Mouse (Mus musculus) lung, embryonic 15.5 days (tissue): ENCODE results near the gene Sec61a1. TPM values are rescaled to one million over a fixed set of nuclear protein-coding genes. Genes with fewer than 3 reads are reported as not detected.

ENCODE experiments used
- ATAC-seq: fragments of 200-750 bp; cut with Nextera tagmentation; 2 replicates; pipeline ENCODE4 v1.8.0; 2017; ENCODE audit warnings: moderate number of reproducible peaks, borderline replicate concordance; ENCODE audit not compliant: low FRiP score, low TSS enrichment; ENCODE audit errors: extremely low read depth
- H3K27ac ChIP-seq: fragments of 300-500 bp; sonication (generic); 2 replicates; pipeline ENCODE4 v1.5.1; 2015; ENCODE audit warnings: moderate library complexity, mild to moderate bottlenecking, inconsistent platforms
- H3K27me3 ChIP-seq: fragments of 300-500 bp; sonication (generic); 2 replicates; pipeline ENCODE4 v1.6.1; 2015; ENCODE audit warnings: inconsistent platforms
- H3K36me3 ChIP-seq: fragments of 300-500 bp; sonication (generic); 2 replicates; pipeline ENCODE4 v1.6.1; 2015; ENCODE audit warnings: inconsistent platforms
- H3K4me1 ChIP-seq: fragments of 300-500 bp; sonication (generic); 2 replicates; pipeline ENCODE4 v1.6.1; 2015; ENCODE audit warnings: inconsistent platforms
- H3K4me2 ChIP-seq: fragments of 300-500 bp; sonication (generic); 2 replicates; pipeline ENCODE4 v1.6.1; 2015; ENCODE audit warnings: inconsistent platforms, mild to moderate bottlenecking, moderate library complexity
- H3K4me3 ChIP-seq: fragments of 300-500 bp; sonication (generic); 2 replicates; pipeline ENCODE4 v1.5.1; 2015; ENCODE audit warnings: mild to moderate bottlenecking, inconsistent platforms
- H3K9ac ChIP-seq: fragments of 300-500 bp; sonication (generic); 2 replicates; pipeline ENCODE4 v1.6.1; 2015; ENCODE audit warnings: inconsistent platforms
- H3K9me3 ChIP-seq: fragments of 300-500 bp; sonication (generic); 2 replicates; pipeline ENCODE4 v1.6.1; 2016; ENCODE audit warnings: inconsistent platforms
- WGBS: fragments of 180-500 bp; shearing (Covaris S2); methylation state at CpG from one replicate; pipeline ENCODE4 v1.1.7; 2015; 5-methylcytosine and 5-hydroxymethylcytosine counted together
- polyA plus RNA-seq: library from polyadenylated mRNA; unstranded; fragments of >200 nt; fragmentation: Nextera tagmentation; extraction: Ambion mirVana; gene quantifications from 2 replicates; pipeline ENCODE4 v1.2.1, GENCODE M21; 2015

Gene Sec61a1
- polyA plus RNA-seq, 1 experiment from 2014 or later = 241 TPM

GRCm38 (mm10) chr6:88544644-88545396 lies 26.1 kb upstream of the Sec61a1 start:
- Histone ChIP-seq H3K9ac (no peak overlapping the region), H3K4me3 (no peak overlapping the region), H3K9me3 (no peaks in the 10 kb centered on the region), H3K27ac (no peak overlapping the region), H3K4me1 (no peaks in the 10 kb centered on the region), H3K36me3 (no peaks in the 10 kb centered on the region), H3K27me3 (peaks cover 59% of the 10 kb centered on the region), H3K4me2 (no peak overlapping the region)
- 37% methylated on average over 11 of the region's 11 CpGs for WGBS
- no peak for ATAC-seq

GRCm38 (mm10) chr6:88544241-88544640 lies 25.5 kb upstream of the Sec61a1 start:
- Histone ChIP-seq H3K4me1 (no peaks in the 10 kb centered on the region), H3K36me3 (no peaks in the 10 kb centered on the region), H3K9me3 (no peaks in the 10 kb centered on the region), H3K4me3 (no peak overlapping the region), H3K9ac (no peak overlapping the region), H3K27me3 (peaks cover 59% of the 10 kb centered on the region), H3K4me2 (no peak overlapping the region), H3K27ac (no peak overlapping the region)
- no peak for ATAC-seq
- 64% methylated on average over 3 of the region's 3 CpGs for WGBS

GRCm38 (mm10) chr6:88540093-88540755 lies 21.5 kb upstream of the Sec61a1 start:
- ATAC-seq = no peak
- Histone ChIP-seq H3K27me3 (peaks cover 27% of the 10 kb centered on the region), H3K36me3 (no peaks in the 10 kb centered on the region), H3K4me1 (no peaks in the 10 kb centered on the region), H3K27ac (no peak overlapping the region), H3K9ac (no peak overlapping the region), H3K4me3 (no peak overlapping the region), H3K4me2 (no peak overlapping the region), H3K9me3 (no peaks in the 10 kb centered on the region)
- WGBS = 51% methylated on average over 2 of the region's 2 CpGs

- Histone ChIP-seq H3K27ac (no peak overlapping the region), H3K9ac (no peak overlapping the region), H3K4me1 (no peaks in the 10 kb centered on the region), H3K36me3 (no peaks in the 10 kb centered on the region), H3K9me3 (no peaks in the 10 kb centered on the region), H3K4me2 (no peak overlapping the region), H3K4me3 (no peak overlapping the region), H3K27me3 (no peaks in the 10 kb centered on the region; the same call in 1 of the 2 replicates)
- ATAC-seq = no peak
Observed at GRCm38 (mm10) chr6:88530306-88530705, 11.6 kb upstream of the Sec61a1 start.

DNA sequence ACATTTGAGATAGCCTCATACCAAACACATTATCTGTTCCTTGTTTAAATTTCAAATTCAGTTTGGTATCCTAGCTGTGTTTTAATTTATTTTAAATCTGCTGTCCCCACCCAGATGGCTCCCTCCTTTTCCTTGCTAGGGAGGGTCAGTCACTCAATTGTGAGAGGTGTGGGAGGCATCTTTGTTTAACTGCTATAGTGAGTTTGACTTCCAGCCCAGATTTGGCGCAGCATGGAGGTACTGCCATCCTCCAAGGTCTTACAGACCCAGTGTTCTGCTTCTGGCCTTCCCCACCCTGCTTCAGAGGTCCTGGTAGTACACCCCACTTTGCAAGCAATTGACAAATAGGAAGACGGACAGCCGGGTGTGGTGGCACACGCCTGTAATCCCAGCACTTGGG lies 5.4 kb upstream of the Sec61a1 start:
- H3K9me3 ChIP-seq = no peaks in the 10 kb centered on the region
- H3K27me3 ChIP-seq = no peaks in the 10 kb centered on the region; the same call in 1 of the 2 replicates
- H3K4me2 ChIP-seq = no peak overlapping the region
- H3K4me3 ChIP-seq = no peak overlapping the region
- WGBS = 79% methylated on average over 4 of the region's 4 CpGs
- H3K9ac ChIP-seq = no peak overlapping the region
- no peak for ATAC-seq
- H3K36me3 ChIP-seq = no peaks in the 10 kb centered on the region
- peaks cover 9% of the 10 kb centered on the region for H3K4me1 ChIP-seq
- no peak overlapping the region for H3K27ac ChIP-seq

DNA sequence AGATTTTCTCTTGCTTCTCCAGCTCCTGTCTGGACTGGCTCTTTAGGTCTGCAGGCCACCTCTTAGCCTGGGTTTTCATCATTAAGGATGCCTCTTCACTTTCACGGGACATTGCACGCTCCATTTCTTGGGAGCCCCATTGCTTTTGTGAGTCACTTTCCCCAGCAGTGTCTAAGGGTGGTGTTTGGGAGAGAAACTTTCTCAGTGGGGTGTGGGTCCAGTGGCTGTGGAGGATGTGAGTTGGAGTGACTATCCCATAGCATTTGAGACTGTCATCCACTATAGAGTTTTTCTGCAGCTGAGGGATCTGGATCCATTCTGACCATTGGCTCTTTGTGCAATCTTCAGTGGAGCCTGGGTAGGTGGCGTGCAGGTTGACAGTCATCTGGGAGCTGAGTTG lies 4.7 kb upstream of the Sec61a1 start:
- H3K9ac ChIP-seq = no peak overlapping the region
- no peak overlapping the region for H3K4me3 ChIP-seq
- H3K9me3 ChIP-seq = no peaks in the 10 kb centered on the region
- H3K4me1 ChIP-seq = peaks cover 9% of the 10 kb centered on the region
- H3K27ac ChIP-seq = no peak overlapping the region
- H3K4me2 ChIP-seq = no peak overlapping the region
- WGBS = 92% methylated on average over 3 of the region's 3 CpGs
- no peaks in the 10 kb centered on the region for H3K36me3 ChIP-seq
- ATAC-seq = no peak
- H3K27me3 ChIP-seq = no peaks in the 10 kb centered on the region; the same call in 1 of the 2 replicates

DNA sequence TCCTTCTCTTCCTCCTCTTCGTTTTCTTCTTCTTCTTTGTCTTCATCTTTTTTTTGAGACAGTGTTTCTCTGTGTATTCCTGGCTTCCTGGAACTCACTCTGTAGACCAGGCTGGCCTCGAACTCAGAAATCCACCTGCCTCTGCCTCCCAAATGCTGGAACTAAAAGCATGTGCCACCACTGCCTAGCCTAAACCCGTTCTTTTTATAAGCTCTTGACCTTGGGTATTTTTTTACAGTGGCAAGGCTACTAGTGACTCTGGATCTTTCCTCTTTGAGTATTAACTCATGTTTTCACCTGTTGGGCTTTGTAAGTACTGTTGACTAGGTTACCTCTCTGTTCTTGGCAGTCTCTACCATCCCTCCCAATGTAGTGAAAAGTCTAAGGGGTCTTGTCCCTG lies 4.3 kb upstream of the Sec61a1 start:
- Histone ChIP-seq H3K4me3 (no peak overlapping the region), H3K36me3 (no peaks in the 10 kb centered on the region), H3K27ac (no peak overlapping the region), H3K4me2 (no peak overlapping the region), H3K27me3 (no peaks in the 10 kb centered on the region), H3K9ac (no peak overlapping the region), H3K4me1 (peaks cover 9% of the 10 kb centered on the region), H3K9me3 (no peaks in the 10 kb centered on the region)
- ATAC-seq = no peak
- 54% methylated on average over 3 of the region's 3 CpGs for WGBS

GRCm38 (mm10) chr6:88522606-88523005 lies 3.9 kb upstream of the Sec61a1 start:
- no peaks in the 10 kb centered on the region for H3K36me3 ChIP-seq
- no peaks in the 10 kb centered on the region for H3K27me3 ChIP-seq
- no peak overlapping the region for H3K27ac ChIP-seq
- no peaks in the 10 kb centered on the region for H3K9me3 ChIP-seq
- no peak overlapping the region for H3K9ac ChIP-seq
- H3K4me2 ChIP-seq = no peak overlapping the region
- ATAC-seq = no peak
- H3K4me3 ChIP-seq = no peak overlapping the region
- H3K4me1 ChIP-seq = peaks cover 13% of the 10 kb centered on the region
- 55% methylated on average over 3 of the region's 3 CpGs for WGBS

DNA sequence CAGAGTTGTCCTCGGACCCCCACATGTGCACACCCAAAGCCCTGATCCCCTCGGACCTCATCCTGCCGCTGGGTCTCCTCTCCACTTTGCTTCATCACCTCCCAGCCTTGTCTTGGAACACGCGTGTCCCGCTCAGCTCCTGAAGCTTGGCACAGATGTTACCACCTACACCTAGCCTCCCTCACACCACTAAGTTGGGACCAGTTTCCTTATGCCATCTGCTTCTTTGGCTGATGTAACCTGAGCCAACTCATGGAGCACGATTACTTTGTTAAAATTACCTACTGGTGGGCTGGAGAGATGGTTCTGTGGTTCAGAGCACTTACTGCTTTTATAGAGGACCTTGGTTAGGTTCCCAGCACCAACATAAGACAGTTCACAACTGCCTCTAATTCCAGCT lies 3.1 kb upstream of the Sec61a1 start:
- Histone ChIP-seq H3K27me3 (no peaks in the 10 kb centered on the region), H3K9ac (no peak overlapping the region), H3K27ac (no peak overlapping the region), H3K9me3 (no peaks in the 10 kb centered on the region), H3K36me3 (no peaks in the 10 kb centered on the region), H3K4me1 (peaks cover 21% of the 10 kb centered on the region), H3K4me3 (no peak overlapping the region), H3K4me2 (no peak overlapping the region)
- 80% methylated on average over 7 of the region's 7 CpGs for WGBS
- ATAC-seq = no peak

GRCm38 (mm10) chr6:88517701-88518403 lies 853 bp downstream of the Sec61a1 start:
- H3K27ac ChIP-seq = no peak overlapping the region
- H3K4me2 ChIP-seq = peak overlapping the region; percentile 77
- peak overlapping the region; percentile 87 for H3K9ac ChIP-seq
- peak overlapping the region; percentile 76 for H3K4me3 ChIP-seq
- peaks cover 33% of the 10 kb centered on the region for H3K36me3 ChIP-seq
- no peaks in the 10 kb centered on the region for H3K9me3 ChIP-seq
- peaks cover 30% of the 10 kb centered on the region for H3K4me1 ChIP-seq
- no peaks in the 10 kb centered on the region for H3K27me3 ChIP-seq
- no peak for ATAC-seq
- 5% methylated on average over 18 of the region's 18 CpGs for WGBS

DNA sequence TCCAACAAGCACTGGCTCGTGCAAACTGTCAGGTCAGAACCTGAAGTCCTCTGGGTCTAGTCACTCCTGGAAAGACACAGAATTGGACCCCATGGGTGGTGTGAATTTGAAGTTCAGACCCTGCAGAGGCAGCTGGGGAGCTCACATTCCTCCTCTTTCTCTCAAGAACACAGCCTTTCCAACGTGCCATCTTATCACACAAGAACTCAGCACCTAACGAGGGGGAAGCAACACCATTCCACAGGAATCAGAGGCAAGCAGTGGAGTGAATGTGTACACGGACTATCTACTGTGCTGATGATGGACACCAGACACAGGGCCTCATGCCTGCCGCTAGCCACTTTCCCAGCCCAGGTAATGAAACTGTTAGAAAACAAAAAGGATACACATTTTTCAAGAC lies 2.0 kb downstream of the Sec61a1 start:
- peak overlapping the region; percentile 76 for H3K4me3 ChIP-seq
- ATAC-seq = no peak
- H3K36me3 ChIP-seq = peaks cover 45% of the 10 kb centered on the region
- peak overlapping the region; percentile 77 for H3K4me2 ChIP-seq
- H3K9me3 ChIP-seq = no peaks in the 10 kb centered on the region
- 54% methylated on average over 5 of the region's 5 CpGs for WGBS
- H3K9ac ChIP-seq = peak overlapping the region; percentile 87; the same call in 1 of the 2 replicates
- peaks cover 30% of the 10 kb centered on the region for H3K4me1 ChIP-seq
- H3K27me3 ChIP-seq = no peaks in the 10 kb centered on the region
- no peak overlapping the region for H3K27ac ChIP-seq

DNA sequence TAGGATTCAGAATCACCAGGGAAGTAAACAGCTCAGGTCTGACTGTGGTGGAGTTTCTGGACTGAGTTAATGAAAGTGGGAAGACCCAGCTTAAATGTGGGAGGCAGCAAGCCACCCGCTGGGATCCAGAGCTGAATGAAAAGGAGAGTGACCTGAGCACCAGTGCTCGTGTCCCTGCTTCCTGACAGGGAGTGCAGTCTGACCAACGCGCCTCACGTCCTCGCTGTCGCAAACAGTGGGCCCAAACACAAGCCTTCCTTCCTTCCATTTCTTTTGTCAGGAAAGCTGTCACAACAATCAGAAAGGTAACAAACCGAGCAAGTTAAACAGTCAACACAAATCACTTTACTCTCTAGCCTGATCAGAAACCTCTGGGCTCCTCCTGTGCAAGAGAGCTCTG lies 2.7 kb downstream of the Sec61a1 start:
- no peaks in the 10 kb centered on the region for H3K9me3 ChIP-seq
- H3K36me3 ChIP-seq = peaks cover 52% of the 10 kb centered on the region
- no peak overlapping the region for H3K4me2 ChIP-seq
- WGBS = 80% methylated on average over 8 of the region's 8 CpGs
- H3K9ac ChIP-seq = no peak overlapping the region
- no peak overlapping the region for H3K27ac ChIP-seq
- no peaks in the 10 kb centered on the region for H3K27me3 ChIP-seq
- no peak for ATAC-seq
- no peak overlapping the region for H3K4me3 ChIP-seq
- H3K4me1 ChIP-seq = peaks cover 30% of the 10 kb centered on the region
